Mouse (Mus musculus) ES-Bruce4 (cell line): Measurements from ENCODE around the gene Foxp2.

Experiments
- CTCF ChIP-seq: IDR thresholded peaks from one replicate; pipeline ENCODE4 v1.8.1; 2011; ENCODE audit warnings: low read depth, low read length
- POLR2A ChIP-seq: IDR thresholded peaks from one replicate; pipeline ENCODE4 v1.8.1; 2011; ENCODE audit warnings: low read length; ENCODE audit not compliant: insufficient read depth

DNA sequence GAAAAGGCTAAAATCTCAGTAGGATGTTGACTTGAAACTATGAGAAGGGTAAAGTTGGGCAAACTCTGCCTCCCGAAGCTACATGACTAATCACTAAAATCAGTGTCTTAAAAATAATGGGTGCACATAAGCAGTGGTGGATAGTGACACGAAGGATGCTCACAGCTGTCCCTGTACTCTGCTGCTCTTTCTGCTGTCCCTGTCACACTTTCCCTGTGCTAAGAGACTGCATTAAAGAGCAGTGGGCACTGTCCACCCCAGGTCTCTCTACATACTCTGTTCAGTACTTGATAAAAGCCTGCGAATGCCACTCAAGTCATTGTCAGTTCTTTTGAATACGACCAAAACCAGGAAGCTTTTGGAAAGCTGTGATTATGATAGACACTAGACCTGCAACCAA lies 469.7 kb downstream of the Foxp2 start:
- TF ChIP-seq POLR2A (no peak), CTCF (no peak)
